Mouse (Mus musculus) embryonic fibroblast, embryonic 13.5 days (primary cell): ENCODE measurements at regions not wholly inside any gene's neighbourhood (a gene's known extent, or its start where the extent isn't known, plus 50 kb on each side); places are given as distances from the start of the nearest gene placed in this dataset.

Source experiments
- CTCF ChIP-seq: IDR thresholded peaks from 2 replicates; pipeline ENCODE4 v1.5.1; 2011; ENCODE audit warnings: mild to moderate bottlenecking, control low read depth, low read length, moderate library complexity, borderline replicate concordance; ENCODE audit not compliant: insufficient read depth
- POLR2A ChIP-seq: IDR thresholded peaks from 2 replicates; pipeline ENCODE4 v1.6.1; 2011; ENCODE audit warnings: low read depth, mild to moderate bottlenecking, control low read depth, low read length, moderate library complexity

- no peak for TF ChIP-seq CTCF
- TF ChIP-seq POLR2A = no peak
These were observed 189.0 kb upstream of the Krr1 start for GRCm38 (mm10) chr10:111783496-111783895.
